Mouse (Mus musculus): ENCODE data around the gene C1qtnf12. TPM values are rescaled to one million over a fixed set of nuclear protein-coding genes. Genes with fewer than 3 reads are reported as not detected.

The C1qtnf12 gene
- polyA plus RNA-seq, 1 experiment from 2014 or later = 49.9 TPM

DNA sequence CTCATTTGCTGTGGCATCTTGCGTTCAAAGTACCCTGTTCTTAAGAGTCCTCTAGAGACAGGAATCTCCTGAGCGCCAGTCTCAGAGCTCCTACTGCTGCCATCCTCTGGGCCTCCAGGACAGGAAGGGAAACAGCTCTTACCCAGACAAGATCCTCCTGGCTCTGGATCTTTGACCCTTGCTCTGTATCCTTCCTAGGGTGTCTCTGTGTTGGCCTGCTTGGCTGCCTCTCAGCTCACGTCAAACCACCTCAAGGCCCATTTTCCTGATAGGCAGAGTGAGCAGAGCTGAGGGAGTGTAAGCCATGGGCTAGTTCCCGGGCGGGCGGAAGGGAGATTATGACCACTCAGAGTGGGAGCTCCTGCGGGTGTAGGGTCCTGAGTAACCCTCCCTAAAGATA lies 988 bp downstream of the C1qtnf12 start:
- Histone ChIP-seq H3K9ac (ENCODE audit: low read depth, low read length) (peak overlapping the region; percentile 79), H3K27me3 (replicated peaks; ENCODE audit: control insufficient read depth, insufficient read depth, low read length) (no peaks in the 10 kb centered on the region), H3K36me3 (ENCODE audit: control insufficient read depth, insufficient read depth, low read length) (peaks cover 40% of the 10 kb centered on the region), H3K4me3 (ENCODE audit: low read depth, low read length) (peak overlapping the region; percentile 64), H3K4me2 (ENCODE audit: low read depth, low read length) (peak overlapping the region; percentile 93), H3K9me3 (ENCODE audit: control insufficient read depth, low read length) (no peaks in the 10 kb centered on the region), H3K27ac (replicated peaks; ENCODE audit: low read depth, low read length) (no peak overlapping the region), H3K4me1 (ENCODE audit: control insufficient read depth, insufficient read depth, low read length) (peaks cover 11% of the 10 kb centered on the region)
- WGBS = 49% methylated on average over 7 of the region's 7 CpGs
- ATAC-seq (ENCODE audit: low read depth) (no peak; the same call in 1 of the 2 replicates), DNase-seq (ENCODE audit: low spot score) (no peak)

DNA sequence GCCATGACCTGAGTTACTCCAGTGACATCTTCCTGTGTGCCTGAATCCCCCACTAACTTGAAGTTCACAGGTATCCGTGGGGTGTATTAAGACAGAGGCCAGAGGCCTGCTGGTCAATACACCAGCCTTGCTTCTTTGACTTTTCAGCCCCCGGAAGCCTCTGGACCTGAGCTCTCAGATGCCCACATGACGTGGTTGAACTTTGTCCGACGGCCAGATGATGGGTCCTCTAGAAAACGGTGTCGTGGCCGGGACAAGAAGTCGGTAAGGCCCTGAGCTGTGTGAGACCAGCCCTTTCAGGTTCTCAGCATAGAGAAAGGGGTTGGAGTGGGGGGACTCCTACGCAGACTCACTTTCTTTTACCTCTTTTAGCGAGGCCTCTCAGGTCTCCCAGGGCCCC lies 2.3 kb downstream of the C1qtnf12 start:
- Histone ChIP-seq H3K27me3 (replicated peaks; ENCODE audit: control insufficient read depth, insufficient read depth, low read length) (no peaks in the 10 kb centered on the region), H3K4me2 (ENCODE audit: low read depth, low read length) (no peak overlapping the region), H3K9me3 (ENCODE audit: control insufficient read depth, low read length) (no peaks in the 10 kb centered on the region), H3K4me1 (ENCODE audit: control insufficient read depth, insufficient read depth, low read length) (peaks cover 11% of the 10 kb centered on the region), H3K4me3 (ENCODE audit: low read depth, low read length) (no peak overlapping the region), H3K27ac (replicated peaks; ENCODE audit: low read depth, low read length) (no peak overlapping the region), H3K36me3 (ENCODE audit: control insufficient read depth, insufficient read depth, low read length) (peaks cover 29% of the 10 kb centered on the region), H3K9ac (ENCODE audit: low read depth, low read length) (no peak overlapping the region)
- WGBS = 91% methylated on average over 11 of the region's 11 CpGs
- no peak for DNase-seq (ENCODE audit: low spot score)
- ATAC-seq (ENCODE audit: low read depth) = no peak

DNA sequence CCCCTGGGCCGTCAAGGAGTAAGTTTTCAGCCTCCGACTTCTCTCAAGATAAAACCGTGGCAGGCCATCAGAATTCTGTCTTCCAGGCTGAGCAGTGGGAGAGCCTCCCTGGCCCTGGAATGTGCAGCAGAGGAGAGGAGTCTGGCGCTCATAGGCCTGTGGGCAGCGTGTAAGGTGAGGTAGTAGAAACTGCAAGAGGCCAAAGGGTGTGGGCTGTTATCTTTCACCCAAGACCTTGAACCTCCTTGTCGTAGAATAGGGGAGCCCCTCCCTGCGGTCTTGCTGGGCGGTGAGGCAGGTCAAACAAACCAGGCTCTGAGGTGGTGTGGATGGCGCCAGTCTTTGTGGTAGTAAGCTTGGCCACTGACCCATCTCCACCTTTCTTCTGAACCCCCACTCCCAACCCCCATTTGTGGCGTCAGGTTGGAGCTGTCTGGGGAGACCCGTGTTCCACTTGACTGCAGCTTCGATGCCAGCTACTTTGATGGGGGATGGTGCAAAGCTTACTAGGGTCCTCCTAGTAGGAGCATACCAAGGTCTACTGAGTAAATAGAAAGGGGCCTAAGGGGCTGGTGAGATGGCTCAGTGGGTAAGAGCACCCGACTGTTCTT lies 7.0 kb downstream of the C1qtnf12 start:
- Histone ChIP-seq H3K27ac (replicated peaks; ENCODE audit: low read depth, low read length) (no peak overlapping the region), H3K9me3 (ENCODE audit: control insufficient read depth, low read length) (no peaks in the 10 kb centered on the region), H3K9ac (ENCODE audit: low read depth, low read length) (no peak overlapping the region), H3K4me1 (ENCODE audit: control insufficient read depth, insufficient read depth, low read length) (no peaks in the 10 kb centered on the region), H3K36me3 (ENCODE audit: control insufficient read depth, insufficient read depth, low read length) (peaks cover 24% of the 10 kb centered on the region), H3K4me2 (ENCODE audit: low read depth, low read length) (no peak overlapping the region), H3K27me3 (replicated peaks; ENCODE audit: control insufficient read depth, insufficient read depth, low read length) (no peaks in the 10 kb centered on the region), H3K4me3 (ENCODE audit: low read depth, low read length) (no peak overlapping the region)
- DNase-seq (ENCODE audit: low spot score) = no peak
- 88% methylated on average over 13 of the region's 13 CpGs for WGBS
- no peak for ATAC-seq (ENCODE audit: low read depth)

DNA sequence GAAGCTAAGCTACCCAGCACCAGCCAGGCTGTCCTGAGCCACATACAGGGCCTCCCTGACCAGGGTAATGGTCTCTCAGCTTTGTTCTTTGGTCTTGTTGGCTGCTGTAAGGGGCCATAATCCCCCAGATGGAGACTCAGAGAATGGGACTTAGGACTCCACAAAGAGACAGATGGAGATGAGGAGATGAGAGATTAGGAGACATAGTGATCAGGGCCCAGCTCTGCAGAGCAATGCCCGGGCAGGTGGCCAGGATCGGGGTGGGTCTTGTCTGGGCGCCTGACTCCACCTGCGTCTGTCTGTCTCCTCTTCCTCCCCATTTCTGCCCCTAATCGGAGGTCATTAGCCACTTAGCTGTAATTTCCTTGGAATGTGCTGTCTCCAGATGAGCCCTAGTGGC lies 8.2 kb downstream of the C1qtnf12 start:
- ATAC-seq (ENCODE audit: low read depth) (no peak), DNase-seq (ENCODE audit: low spot score) (no peak)
- no peaks in the 10 kb centered on the region for H3K9me3 ChIP-seq (ENCODE audit: control insufficient read depth, low read length)
- H3K36me3 ChIP-seq (ENCODE audit: control insufficient read depth, insufficient read depth, low read length) = peaks cover 13% of the 10 kb centered on the region
- H3K27me3 ChIP-seq (replicated peaks; ENCODE audit: control insufficient read depth, insufficient read depth, low read length) = no peaks in the 10 kb centered on the region
- no peak overlapping the region for H3K9ac ChIP-seq (ENCODE audit: low read depth, low read length)
- no peaks in the 10 kb centered on the region for H3K4me1 ChIP-seq (ENCODE audit: control insufficient read depth, insufficient read depth, low read length)
- H3K27ac ChIP-seq (replicated peaks; ENCODE audit: low read depth, low read length) = no peak overlapping the region
- 70% methylated on average over 5 of the region's 5 CpGs for WGBS
- no peak overlapping the region for H3K4me3 ChIP-seq (ENCODE audit: low read depth, low read length)
- no peak overlapping the region for H3K4me2 ChIP-seq (ENCODE audit: low read depth, low read length)

DNA sequence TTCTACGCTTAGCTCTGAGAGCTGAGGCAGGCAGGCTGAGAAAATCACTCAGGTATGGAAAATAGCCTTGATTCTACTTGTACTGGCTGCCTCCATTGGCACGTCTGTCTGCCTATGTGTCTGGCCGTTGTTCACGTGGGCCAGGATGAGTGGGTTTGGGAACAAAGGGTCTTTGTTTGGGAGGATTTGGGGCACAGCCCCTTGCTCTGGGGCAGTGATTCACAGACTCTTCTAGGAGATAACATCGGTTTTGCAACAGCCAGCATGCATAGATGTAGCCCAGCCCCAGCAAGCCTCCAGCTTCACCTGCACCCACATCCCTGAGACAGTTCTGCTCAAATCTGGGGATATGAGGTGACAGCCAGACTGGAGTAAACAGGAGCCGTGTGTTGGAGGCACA lies 10.5 kb downstream of the C1qtnf12 start:
- Histone ChIP-seq H3K36me3 (ENCODE audit: control insufficient read depth, insufficient read depth, low read length) (no peaks in the 10 kb centered on the region), H3K9ac (ENCODE audit: low read depth, low read length) (no peak overlapping the region), H3K4me2 (ENCODE audit: low read depth, low read length) (no peak overlapping the region), H3K9me3 (ENCODE audit: control insufficient read depth, low read length) (no peaks in the 10 kb centered on the region), H3K4me3 (ENCODE audit: low read depth, low read length) (no peak overlapping the region), H3K27me3 (replicated peaks; ENCODE audit: control insufficient read depth, insufficient read depth, low read length) (no peaks in the 10 kb centered on the region), H3K27ac (replicated peaks; ENCODE audit: low read depth, low read length) (no peak overlapping the region), H3K4me1 (ENCODE audit: control insufficient read depth, insufficient read depth, low read length) (no peaks in the 10 kb centered on the region)
- 54% methylated on average over 6 of the region's 6 CpGs for WGBS
- no peak for DNase-seq (ENCODE audit: low spot score)
- ATAC-seq (ENCODE audit: low read depth) = no peak

DNA sequence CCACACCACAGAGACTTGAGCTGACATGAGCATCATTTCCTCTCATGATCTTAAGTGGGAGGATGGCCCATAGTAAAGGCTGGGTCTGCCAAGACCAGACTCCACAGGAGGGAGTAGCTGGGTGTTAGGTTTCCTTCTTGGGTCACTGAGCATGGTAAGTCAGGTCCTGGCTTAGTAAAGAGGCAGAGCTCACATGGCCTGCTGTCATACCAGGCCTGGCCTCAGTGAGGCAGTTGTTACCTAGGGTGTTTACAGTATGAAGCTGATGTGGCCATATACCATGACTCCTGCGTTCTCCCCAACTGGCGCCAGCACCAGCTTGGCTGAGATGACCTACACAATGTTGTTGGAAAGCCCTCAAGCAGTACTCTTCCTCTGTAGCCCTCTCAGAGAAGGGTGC lies 11.1 kb downstream of the C1qtnf12 start:
- Histone ChIP-seq H3K27ac (replicated peaks; ENCODE audit: low read depth, low read length) (no peak overlapping the region), H3K4me2 (ENCODE audit: low read depth, low read length) (no peak overlapping the region), H3K9ac (ENCODE audit: low read depth, low read length) (no peak overlapping the region; the same call in 1 of the 2 replicates), H3K4me3 (ENCODE audit: low read depth, low read length) (no peak overlapping the region), H3K36me3 (ENCODE audit: control insufficient read depth, insufficient read depth, low read length) (no peaks in the 10 kb centered on the region), H3K9me3 (ENCODE audit: control insufficient read depth, low read length) (no peaks in the 10 kb centered on the region), H3K27me3 (replicated peaks; ENCODE audit: control insufficient read depth, insufficient read depth, low read length) (no peaks in the 10 kb centered on the region), H3K4me1 (ENCODE audit: control insufficient read depth, insufficient read depth, low read length) (no peaks in the 10 kb centered on the region)
- WGBS = 82% methylated on average over 2 of the region's 2 CpGs
- ATAC-seq (ENCODE audit: low read depth) = no peak
- DNase-seq (ENCODE audit: low spot score) = no peak

DNA sequence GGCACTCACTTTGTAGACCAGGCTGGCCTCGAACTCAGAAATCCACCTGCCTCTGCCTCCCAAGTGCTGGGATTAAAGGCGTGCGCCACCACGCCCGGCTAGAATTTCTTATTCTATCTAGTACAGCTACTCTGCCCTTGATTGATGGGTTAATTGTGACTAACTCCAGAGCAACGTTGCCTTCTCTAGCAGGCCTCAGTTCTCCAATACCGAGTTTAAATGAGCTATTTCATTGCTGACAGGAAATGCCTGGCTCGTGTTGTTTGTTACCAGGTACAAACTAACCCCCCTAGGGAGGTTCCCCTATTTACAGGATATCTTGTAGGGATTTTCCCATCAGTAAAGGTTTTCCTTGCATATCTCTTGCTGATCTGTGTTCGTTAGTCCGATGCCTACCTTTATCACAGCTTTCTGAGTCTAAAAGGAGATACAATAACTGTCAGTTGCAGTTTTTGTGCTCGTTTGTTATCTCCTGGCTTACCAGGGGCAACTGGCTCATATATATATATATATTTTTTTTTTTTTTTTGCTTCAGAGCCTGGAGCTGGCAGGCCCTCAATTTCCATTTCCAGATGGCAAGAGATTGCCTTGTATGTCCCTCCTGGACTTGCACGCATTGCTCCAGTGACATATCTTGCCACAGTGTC lies 19.4 kb downstream of the C1qtnf12 start:
- Histone ChIP-seq H3K9me3 (ENCODE audit: control insufficient read depth, low read length) (no peaks in the 10 kb centered on the region), H3K36me3 (ENCODE audit: control insufficient read depth, insufficient read depth, low read length) (no peaks in the 10 kb centered on the region), H3K27me3 (replicated peaks; ENCODE audit: control insufficient read depth, insufficient read depth, low read length) (no peaks in the 10 kb centered on the region), H3K9ac (ENCODE audit: low read depth, low read length) (no peak overlapping the region), H3K4me2 (ENCODE audit: low read depth, low read length) (no peak overlapping the region), H3K4me3 (ENCODE audit: low read depth, low read length) (no peak overlapping the region), H3K4me1 (ENCODE audit: control insufficient read depth, insufficient read depth, low read length) (no peaks in the 10 kb centered on the region), H3K27ac (replicated peaks; ENCODE audit: low read depth, low read length) (no peak overlapping the region)
- ATAC-seq (ENCODE audit: low read depth) (no peak), DNase-seq (ENCODE audit: low spot score) (no peak)
- WGBS = 73% methylated on average over 12 of the region's 12 CpGs

DNA sequence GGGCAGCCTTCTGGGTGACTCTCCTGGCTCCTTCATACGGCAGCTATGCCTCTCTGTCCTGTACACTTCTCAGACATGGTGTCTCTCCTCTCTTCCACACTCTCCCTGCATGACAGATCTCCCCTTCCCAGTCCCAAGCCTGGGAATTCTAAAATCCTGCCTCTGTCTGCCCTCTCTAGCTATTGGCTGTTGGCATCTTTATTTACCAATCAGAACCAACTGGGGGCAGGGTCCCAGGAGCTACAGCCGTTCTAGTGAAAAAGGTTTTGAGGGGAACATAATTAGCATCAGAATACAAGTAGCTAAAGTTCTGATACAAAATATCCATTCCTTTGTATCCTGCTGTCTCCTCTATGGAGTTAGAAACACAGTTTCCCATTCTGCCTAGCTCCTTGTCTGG lies 21.7 kb downstream of the C1qtnf12 start:
- H3K27ac ChIP-seq (replicated peaks; ENCODE audit: low read depth, low read length) = no peak overlapping the region
- H3K4me1 ChIP-seq (ENCODE audit: control insufficient read depth, insufficient read depth, low read length) = no peaks in the 10 kb centered on the region
- WGBS = 21% methylated on average over 2 of the region's 2 CpGs
- H3K9ac ChIP-seq (ENCODE audit: low read depth, low read length) = no peak overlapping the region
- H3K36me3 ChIP-seq (ENCODE audit: control insufficient read depth, insufficient read depth, low read length) = no peaks in the 10 kb centered on the region
- no peak overlapping the region for H3K4me2 ChIP-seq (ENCODE audit: low read depth, low read length)
- H3K9me3 ChIP-seq (ENCODE audit: control insufficient read depth, low read length) = no peaks in the 10 kb centered on the region
- DNase-seq (ENCODE audit: low spot score) = no peak
- no peak overlapping the region for H3K4me3 ChIP-seq (ENCODE audit: low read depth, low read length)
- ATAC-seq (ENCODE audit: low read depth) = no peak
- H3K27me3 ChIP-seq (replicated peaks; ENCODE audit: control insufficient read depth, insufficient read depth, low read length) = no peaks in the 10 kb centered on the region

All from embryonic facial prominence, embryonic 14.5 days (tissue).